Mouse (Mus musculus) cerebellum, postnatal 36 days (tissue): ENCODE results near the gene Parn.
A peak's percentile ranks its signal among the peaks of the same experiment; 100 is the strongest.
"Not testable (repeated sequence)": the region's sequence is repeated elsewhere in the genome, so short reads cannot be mapped to it uniquely, and the experiment has no call there.

ENCODE experiments used
- DNase-seq, 2 experiments: peaks; one replicate each; pipeline ENCODE4 v3.0.0; 2021 to 2022; ENCODE audit warnings: mixed read lengths in 2 of 2

The Parn gene

DNA sequence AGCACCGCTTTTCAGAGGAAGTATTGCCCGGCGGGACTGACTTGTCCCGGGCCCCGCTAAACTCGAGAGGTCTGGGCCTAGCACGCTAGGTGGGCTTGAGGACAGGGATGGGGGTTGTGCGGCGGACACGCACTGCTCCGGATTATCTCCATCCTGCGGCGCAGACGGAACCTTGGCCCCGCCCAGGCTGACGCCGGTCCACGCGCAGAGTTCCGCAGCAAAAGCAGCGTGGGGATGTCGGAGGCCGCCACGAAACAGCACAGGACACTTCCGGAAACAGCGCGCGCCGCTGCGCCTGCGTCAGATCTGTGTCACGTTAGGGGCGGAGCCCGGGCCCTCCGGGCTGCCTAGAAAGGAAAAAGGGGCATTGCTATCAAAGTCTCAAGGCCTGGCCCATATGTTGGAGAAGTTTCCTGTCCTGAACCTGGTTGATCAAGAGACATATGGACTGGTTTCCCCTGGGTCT lies at the start of gene Parn:
Gene Parn (minus strand): TSS at position 293 of the 466 bp plus-strand sequence.
- DNase-seq, result peak; percentile 94

DNA sequence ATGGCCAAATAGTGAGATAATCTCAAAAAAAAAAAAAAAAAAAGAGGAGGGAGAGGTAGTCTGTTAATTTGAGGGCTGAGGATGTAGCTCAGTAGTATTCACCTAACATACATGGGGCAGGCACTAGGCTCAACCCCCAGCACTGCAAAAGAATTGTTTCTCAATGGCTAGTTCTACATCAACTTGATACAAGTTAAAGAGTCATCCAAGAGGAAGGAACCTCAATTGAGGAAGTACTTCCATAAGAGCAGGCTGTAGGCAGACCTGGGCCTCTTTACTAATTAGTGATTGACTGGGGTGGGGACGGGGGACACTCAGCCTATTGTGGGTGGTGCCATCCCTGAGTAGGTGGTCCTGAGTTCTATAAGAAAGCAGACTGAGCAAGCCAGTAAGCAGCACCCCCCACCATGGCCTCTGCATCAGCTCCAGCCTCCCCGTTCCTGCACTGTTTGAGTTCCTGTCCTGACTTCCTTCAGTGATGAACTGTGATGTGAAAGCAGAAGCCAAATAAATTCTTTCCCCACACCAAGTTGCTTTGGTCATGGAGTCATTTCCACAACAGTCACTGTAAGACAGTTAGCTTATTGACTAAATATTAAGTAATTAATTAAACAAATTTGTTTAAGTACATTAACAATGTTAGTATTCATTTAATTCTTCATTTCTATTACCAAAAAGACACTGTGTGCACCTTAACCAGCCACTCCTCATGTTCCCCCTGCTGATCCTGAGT lies 49.0 kb upstream of the Parn start:
- no peak for DNase-seq

DNA sequence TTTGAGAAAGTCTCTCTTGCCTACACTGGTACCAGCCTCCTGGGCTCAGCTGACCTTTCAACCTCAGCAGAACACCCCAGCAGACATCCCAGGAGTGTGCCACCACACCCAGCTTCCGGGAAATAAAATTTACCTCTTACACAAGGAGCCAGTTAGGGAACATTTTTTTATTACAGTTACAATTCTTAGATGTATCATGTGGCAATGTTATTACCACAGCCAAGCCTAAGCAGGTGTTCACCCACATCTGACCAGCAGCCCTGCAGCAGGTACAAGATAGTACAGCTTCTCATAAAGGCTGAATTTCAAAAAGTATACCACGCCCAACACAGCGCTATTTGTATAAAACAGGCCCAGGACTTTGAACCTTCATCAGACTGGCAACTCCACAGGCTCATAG lies 46.9 kb upstream of the Parn start:
- DNase-seq, result no peak

DNA sequence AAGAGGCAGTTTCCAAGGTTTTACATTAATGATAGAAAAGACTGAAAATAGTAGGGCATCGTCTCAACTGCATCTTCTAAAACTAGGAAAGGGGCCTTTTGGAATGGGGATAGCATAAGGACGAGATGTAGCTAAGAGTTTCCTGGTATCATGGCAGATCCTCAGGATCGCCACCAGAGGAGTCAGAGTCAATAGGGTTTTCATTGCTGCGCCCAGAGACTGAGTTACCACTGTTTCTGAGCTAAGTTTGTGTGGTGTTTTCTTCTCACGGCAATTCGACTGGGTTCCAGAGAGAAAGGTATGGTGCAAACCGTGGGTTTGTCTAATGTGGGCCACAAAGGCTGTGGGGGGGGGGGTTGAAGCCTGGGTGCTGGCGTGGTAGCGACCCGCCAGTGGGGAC lies 36.7 kb upstream of the Parn start:
- no peak for DNase-seq

DNA sequence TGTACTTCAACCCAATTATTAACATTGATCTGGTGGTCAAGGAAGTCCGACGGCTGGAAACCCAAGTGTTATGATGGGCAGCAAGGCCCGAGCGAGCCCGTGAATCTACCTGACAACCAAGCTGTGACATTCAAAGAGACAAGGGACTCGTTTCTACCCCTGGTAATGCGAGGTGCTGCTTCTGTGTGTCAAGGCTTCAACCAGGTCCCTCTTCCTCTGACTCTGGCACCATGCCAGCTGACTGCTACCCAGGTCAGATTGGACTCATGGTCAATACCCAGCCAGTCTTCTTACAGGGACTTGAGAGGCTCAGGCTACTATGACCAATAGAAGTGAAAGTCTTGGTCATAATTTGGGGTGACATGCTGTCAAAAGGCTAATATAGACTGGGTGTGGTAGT lies 34.2 kb upstream of the Parn start:
- DNase-seq, result peak; percentile 13 to 14

DNA sequence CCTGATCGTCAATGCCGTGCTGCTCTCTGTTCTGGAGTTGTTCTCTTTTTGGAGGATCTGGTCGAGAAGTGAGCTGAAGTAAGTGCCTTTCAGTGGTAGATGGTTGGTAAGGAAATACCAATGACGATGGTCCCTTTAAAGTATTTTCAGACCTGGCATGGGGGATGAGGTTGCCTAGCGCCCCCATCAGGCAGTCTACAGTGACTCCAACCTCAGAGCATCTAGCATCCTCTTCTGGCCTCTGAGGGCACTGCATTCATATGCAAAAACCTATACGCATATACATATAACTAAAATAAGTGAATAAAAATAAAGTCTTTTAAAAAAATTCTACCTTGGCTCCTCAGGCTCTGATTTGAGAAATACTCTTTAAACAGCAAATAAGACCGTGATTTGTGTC lies 31.0 kb upstream of the Parn start:
- DNase-seq, result no peak

DNA sequence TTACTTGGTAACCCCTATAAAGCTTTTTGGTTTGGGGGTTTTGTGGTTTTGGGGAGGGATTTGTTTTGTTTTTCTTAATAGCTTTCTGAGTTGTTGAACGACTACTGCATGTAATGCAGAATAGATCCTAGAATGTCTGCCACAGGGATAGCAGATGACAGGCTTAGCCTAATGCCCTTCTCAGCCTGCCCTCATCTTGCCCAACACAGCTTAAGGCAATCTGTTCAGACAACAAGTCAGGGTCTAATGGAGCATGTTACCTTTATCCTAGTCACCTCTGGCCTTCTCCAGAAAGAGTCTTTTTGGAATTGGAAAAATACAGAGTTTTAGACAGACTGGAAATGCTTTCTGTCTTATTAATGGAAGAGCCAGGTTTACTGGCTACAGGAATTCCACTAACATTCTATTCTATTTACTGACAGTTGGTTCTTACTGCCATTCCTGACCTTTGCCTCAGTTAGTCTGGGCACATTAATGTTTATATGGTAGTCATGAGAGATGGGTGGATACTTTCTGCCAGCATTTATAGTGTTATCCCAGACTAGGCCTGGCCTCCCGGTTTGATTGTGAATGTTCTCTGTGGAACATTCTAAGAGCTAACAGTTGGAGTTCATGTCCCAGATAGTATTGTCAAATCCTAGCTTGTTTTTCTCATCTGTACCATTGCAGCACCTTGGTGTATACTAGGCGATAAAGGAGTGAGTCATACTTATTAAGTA lies 10.8 kb upstream of the Parn start:
- DNase-seq, result no peak

DNA sequence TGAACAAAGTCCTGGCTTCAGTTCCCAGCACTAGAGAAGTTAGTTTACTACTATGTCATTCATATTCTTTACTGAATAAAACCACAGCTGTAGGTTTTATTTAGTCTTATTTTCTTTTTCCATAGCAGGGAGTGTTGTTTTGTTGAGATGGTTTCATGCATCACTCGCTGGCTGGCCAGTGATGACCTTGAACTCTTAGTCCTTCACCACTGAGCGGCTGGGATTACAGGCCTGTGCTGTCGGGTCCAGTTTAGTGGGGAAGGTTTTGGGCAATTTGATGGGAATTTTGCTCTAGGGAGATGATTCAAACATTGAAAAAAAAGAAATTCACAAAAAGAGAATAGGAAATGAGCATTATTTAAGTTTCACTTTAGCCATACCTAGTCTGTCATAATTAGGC lies 6.5 kb upstream of the Parn start:
- DNase-seq, result no peak

DNA sequence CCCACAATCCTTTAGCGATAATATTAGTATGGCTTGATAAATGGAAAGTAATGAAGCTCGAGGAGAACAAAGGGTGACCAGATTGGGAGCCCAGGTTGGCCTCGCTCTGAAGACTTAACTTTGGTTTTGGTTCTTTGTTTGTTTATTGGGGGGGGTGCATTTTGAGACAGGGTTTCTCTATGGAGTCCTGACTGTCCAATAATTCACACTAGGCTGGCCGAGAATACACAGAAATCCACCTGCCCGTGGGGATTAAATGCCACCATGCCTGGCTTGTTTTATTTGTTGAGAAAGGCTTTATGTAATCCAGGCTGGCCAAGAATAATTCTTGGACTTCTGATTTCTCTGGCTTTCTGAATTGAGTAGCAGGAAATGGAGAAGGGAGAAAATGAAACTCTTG lies 5.1 kb upstream of the Parn start:
- no peak for DNase-seq

DNA sequence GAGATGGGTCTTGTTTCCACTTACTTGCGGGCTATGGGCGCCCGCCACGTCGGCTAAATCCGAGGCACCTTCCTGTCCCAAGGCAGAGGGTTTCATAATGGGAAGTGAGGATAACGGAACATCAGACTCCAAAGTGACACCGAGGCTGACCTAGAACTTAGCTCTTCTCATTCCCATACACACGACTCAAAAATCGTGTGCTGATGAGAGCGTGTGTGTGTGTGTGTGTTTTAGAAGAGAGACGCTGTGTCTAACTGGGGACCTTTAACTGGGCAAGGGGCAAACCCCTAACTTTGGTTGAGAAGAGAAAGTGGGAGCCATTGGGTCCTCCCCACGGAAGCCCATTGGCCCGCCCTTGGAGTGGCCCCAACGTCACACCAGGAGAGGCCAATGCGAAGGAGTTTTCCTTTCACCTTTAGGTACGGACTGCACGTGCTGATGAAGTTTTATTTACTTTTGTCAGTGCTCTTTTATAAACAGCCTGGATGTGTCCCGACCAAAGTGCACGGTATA lies 4.5 kb upstream of the Parn start:
- peak; percentile 39 to 50 for DNase-seq

DNA sequence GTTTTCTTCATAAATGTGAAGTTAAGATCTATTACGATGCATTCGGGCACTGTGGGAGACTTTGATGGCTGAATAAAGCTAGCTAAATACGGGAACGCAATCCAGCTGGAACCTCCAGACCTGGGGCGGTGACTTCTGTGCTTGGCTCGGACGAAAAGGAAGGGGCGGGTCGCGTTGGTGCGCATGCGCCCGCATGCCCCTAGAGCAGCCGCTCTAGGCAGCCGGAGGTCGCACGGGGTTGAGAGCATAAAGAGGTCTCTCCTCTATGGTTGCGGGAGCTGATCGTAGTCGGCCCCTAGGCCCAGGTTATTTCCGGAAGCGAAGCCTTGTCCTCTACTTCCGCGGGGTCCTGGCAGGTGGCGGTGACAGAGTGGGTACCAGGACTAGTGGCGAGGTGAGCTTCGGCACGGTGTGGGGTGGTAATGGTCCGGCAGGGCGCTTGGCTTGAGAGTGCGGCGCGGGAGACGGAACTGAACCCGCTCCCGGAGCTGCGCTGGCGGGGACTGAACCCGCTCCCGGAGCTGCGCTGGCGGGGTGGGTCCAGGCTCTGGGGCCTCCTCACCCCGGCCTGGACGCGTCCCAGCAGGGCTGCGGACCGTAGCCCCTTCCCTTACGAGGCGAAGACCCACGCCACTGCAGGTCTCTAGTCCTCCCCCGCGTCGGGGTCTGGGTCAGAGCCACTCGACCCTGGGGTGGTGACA lies 3.9 kb upstream of the Parn start, which contains the start of the genes Bfar and 3110001I22Rik:
Gene Bfar (plus strand): TSS at position 174 of the 701 bp plus-strand sequence.
Gene 3110001I22Rik (plus strand): TSS at position 245 of the 701 bp plus-strand sequence.
- DNase-seq, result peak; percentile 88 to 92

DNA sequence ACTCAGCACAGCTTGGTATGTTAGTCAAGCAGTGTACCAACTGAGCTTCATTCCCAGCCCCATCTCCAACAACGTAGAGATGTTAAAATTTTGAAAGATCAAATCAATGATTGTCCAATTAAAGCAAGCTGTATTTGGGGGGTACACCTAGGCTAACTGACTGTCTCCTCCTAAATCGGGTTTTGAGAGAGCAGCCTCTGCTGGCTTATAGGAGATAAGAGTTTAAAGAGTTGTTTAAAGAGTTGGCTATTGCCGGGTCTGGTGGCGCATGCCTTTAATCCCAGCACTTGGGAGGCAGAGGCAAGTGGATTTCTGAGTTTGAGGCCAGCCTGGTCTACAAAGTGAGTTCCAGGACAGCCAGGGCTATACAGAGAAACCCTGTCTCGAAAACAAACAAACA lies 2.9 kb upstream of the Parn start:
- not testable (repeated sequence) for DNase-seq

DNA sequence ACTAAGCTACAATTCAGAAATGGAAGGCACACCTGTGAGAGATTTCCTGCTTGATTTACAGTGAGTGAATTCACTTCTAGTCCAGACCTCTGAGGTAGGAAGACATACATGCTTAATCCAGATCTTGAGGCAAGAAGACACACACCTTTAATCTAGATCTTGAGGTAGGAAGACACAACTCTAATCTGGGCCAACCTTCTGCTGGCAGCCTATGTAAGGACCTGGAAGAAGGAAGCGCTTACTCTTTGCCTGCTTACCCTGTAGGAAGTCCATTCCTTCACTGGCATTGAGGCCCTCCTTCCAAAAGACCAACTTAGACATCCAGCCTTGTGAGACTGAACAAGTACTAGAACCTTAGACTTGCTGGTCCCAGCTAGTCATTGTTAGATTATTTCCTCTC lies 1.3 kb upstream of the Parn start:
- DNase-seq, result no peak

DNA sequence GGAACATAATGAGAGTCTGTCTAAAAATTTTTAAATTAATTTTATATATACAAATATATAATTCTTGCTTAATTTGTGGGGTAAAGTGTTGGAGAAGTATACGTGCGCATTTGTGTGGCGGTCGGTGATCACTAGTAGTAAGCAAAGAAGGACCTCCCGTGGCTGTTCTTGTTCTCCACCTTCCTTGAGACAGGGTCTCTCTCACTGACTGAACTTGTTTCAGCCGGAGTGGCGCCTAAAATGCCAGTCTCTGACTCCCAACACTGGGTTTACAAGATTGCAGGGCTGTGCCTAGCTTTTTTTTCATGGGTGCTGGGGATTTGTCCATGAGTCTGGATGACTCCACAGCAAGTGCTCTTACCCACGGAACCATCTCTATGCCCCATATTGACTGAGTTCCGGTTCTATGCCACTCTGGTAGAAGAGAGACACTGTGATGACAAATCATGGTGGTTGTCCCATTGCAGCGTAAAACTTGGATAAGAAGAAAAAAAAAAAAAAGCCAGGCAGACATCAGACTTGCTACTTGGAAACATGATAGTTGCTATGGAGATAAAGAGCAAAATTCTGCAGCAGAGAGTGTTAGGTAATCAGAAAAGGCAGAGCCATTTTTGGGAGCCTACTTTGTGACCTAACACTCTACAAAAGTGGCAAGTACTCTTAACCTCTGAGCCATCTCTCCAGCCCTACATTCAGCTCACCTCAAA lies 585 bp upstream of the Parn start:
- peak in 1 of 2 experiments; percentile 9 for DNase-seq

DNA sequence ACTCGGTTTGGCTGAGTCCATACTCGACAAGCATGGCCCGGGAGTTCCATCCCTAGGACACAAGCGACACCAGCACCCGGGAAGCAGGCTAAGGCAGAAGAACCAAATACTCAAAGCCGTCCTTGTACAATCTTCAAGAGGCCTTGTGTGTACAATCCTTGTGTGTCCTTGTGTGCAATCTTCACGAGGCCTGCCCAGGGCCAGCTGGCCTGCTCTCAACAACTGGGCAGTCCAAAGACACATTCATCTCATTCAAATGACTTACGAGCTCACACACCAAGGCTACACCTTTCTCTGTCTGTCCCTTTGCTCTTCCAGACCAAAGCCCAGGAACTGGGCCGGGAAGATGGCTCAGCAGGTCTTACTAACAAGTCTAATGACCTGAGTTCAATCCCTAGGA lies 7.2 kb downstream of the Parn start:
- DNase-seq, result no peak

DNA sequence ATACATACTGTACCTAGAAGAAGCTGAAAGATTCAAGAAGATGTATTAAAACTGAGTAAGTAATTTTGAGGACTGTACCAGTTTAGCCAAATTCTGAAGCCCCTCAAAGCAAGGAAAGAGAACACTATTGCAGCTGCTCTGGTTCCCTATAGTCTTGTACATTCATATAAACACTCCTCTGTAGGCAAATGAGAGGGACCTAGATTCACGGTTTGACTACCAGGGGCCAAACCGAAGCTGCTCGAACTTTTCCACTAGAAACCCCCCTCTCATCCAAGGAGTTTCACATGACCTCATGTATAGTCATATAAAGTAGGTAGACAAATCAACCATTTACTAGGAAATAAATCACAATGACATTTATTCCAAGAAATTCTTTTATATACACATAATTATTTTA lies 9.1 kb downstream of the Parn start:
- no peak for DNase-seq

DNA sequence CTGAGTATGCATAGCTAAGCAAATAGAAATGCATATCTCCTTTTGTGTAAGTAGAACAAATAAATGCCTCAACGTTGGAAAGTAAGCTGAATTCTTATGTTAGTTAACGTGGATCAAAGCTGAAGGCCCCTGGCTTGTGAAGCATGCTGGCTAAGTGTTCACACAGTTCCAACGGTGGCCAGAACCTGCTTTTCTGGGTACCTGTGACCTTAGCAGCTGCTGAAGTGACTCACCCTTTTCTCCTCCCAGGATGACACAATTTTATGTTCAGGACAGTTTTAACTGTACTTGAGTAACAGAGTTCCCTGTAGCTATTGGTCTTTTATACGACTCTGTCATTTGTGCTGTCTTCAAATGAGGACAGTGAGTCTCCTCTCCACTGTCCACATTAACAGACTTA lies 22.0 kb downstream of the Parn start:
- no peak for DNase-seq

DNA sequence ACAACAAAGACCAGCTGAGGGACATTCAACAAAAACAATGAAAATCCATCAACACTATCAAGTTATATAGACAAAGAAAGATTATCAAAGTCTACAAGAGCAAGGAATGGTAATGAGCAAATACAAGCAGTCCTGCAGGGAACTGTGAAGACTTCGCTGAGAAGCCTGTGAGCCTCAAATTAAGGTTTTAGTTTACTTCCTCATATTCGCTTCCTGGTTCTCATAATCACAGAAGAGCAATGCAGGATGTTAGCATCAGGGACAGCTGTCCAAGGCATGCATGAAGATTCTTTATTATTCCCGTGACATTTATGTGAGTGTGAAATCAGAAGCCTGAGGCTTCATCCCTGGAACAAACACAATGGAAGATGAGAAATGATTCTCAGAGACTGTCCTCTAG lies 23.5 kb downstream of the Parn start:
- no peak for DNase-seq

DNA sequence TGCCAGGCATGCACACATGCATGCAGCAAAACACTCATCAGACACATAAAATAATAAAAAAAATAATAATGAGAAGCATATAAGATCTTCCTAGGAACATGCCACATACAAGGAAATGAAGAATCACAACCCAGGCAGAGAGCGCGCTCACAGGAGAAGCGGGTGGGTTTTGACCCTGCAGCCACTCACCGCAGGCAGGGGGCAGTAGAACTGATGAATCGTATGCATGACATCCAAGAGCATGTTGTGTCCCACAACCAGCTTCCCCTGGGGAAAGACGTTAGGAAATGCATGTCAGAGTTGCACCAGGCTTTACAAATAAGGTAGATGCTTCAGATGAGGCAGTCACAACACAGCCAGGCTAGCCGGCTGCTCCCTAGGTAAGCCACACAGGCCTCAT lies 27.9 kb downstream of the Parn start:
- DNase-seq, result no peak

DNA sequence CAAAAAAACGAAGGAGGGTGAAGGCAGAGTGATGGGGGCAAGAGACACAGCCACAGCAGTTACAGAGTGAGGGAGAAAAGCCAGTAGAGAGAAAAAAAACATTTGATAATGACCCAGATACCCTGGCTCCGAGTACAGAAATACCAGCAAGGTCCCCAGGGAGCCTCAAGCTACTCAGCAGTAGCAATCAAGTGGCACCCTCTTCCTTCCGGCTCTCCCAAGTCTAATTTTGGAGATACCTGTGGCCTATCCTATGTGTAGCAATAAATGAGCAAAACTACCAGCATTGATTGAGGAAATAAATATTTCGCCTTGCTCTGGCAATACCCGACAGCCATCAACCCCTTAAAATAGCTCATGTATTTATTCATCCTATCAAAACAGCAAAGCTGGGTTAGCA lies 28.5 kb downstream of the Parn start:
- DNase-seq, result no peak

DNA sequence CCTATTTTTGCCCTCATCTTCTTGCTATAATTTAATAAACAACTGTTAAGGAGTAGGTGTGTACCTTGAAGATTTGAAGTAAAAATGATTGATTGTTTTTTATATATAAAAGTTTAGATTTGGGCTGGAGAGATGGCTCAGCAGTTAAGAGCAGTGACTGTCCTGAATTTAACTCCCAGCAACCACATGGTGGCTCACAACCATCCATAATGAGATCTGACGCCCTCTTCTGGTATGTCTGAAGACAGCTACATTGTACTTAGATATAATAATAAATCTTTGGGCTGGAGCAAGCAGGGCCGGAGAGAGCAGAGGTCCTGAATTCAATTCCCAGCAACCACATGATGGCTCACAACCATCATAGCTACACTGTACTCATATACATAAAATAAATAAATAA lies 29.8 kb downstream of the Parn start:
- DNase-seq, result not testable (repeated sequence)

DNA sequence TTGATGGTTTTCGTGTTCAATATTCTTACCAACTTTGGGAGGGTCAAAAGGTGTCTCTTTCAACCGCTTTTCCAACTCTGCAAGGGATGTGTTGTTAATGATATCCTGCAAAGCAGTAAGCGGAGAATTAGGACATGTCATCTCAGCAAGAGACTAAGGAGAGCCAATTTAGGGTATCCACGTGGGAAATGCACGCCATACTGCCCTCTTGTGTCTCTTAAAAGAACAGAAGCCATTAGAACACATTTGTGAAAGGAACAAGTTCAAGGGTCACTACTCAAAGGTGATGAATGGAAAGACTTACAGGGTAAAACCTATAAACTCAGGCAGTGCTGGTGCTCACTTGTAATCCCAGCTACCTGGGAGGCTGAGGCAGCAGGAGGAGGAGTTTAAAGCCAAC lies 39.6 kb downstream of the Parn start:
- peak in 1 of 2 experiments; percentile 11 for DNase-seq
